Mouse (Mus musculus) intestine, embryonic 14.5 days (tissue): Measurements from ENCODE around the gene Kcnn3. TPM values are rescaled to one million over a fixed set of nuclear protein-coding genes. Genes with fewer than 3 reads are reported as not detected.

Experiments
- ATAC-seq: fragments of 200-750 bp; cut with Nextera tagmentation; replicated peaks from 2 replicates; pipeline ENCODE4 v1.8.0; 2017; ENCODE audit warnings: low read depth, moderate number of reproducible peaks, moderate TSS enrichment, moderate library complexity; ENCODE audit not compliant: low FRiP score, low TSS enrichment
- DNase-seq: peaks from one replicate; pipeline ENCODE4 v3.0.0-alpha.2; 2018; ENCODE audit warnings: low spot score
- H3K27ac ChIP-seq: fragments of 300-500 bp; sonication (generic); 2 replicates; pipeline ENCODE4 v1.5.1; 2014; ENCODE audit warnings: low read depth, mild to moderate bottlenecking, control low read depth
- H3K27me3 ChIP-seq: fragments of 300-500 bp; sonication (generic); replicated peaks from 2 replicates; pipeline ENCODE4 v1.6.1; 2014; ENCODE audit warnings: low read length, control low read depth; ENCODE audit not compliant: control insufficient read depth, insufficient read depth
- H3K36me3 ChIP-seq: fragments of 300-500 bp; sonication (generic); 2 replicates; pipeline ENCODE4 v1.6.1; 2014; ENCODE audit warnings: low read length, control low read depth; ENCODE audit not compliant: control insufficient read depth, insufficient read depth
- H3K4me1 ChIP-seq: fragments of 300-500 bp; sonication (generic); replicated peaks from 2 replicates; pipeline ENCODE4 v1.6.1; 2014; ENCODE audit warnings: low read length, control low read depth, mixed read lengths; ENCODE audit not compliant: control insufficient read depth, insufficient read depth
- H3K4me2 ChIP-seq: fragments of 300-500 bp; sonication (generic); 2 replicates; pipeline ENCODE4 v1.6.1; 2014; ENCODE audit warnings: low read length
- H3K4me3 ChIP-seq: fragments of 300-500 bp; sonication (generic); 2 replicates; pipeline ENCODE4 v1.5.1; 2014; ENCODE audit warnings: low read depth, low read length, control low read depth, mixed read lengths
- H3K9ac ChIP-seq: fragments of 300-500 bp; sonication (generic); 2 replicates; pipeline ENCODE4 v1.6.1; 2014; ENCODE audit warnings: mild to moderate bottlenecking, low read length
- H3K9me3 ChIP-seq: fragments of 300-500 bp; sonication (generic); 2 replicates; pipeline ENCODE4 v1.6.1; 2016; ENCODE audit warnings: low read length, control low read depth; ENCODE audit not compliant: control insufficient read depth
- WGBS: fragments of 180-500 bp; shearing (Covaris S2); extraction: QIAGEN DNeasy Blood & Tissue Kit; methylation state at CpG from one replicate; pipeline ENCODE4 v1.1.7; 2014; 5-methylcytosine and 5-hydroxymethylcytosine counted together
- polyA plus RNA-seq: library from polyadenylated mRNA; unstranded; fragments of >200 nt; fragmentation: Nextera tagmentation; extraction: Ambion mirVana; gene quantifications from 2 replicates; pipeline ENCODE4 v1.2.1, GENCODE M21; 2014

The Kcnn3 gene
- polyA plus RNA-seq, 1 experiment from 2014 or later: 5.6 TPM

GRCm38 (mm10) chr3:89508041-89508440 is 11.9 kb upstream of the Kcnn3 start:
- DNase-seq (no peak), ATAC-seq (no peak)
- 0 out of 2 replicates have a peak, but pooled peaks cover 3% of the 10 kb centered on the region for H3K27me3 ChIP-seq
- no peak overlapping the region for H3K27ac ChIP-seq
- H3K9ac ChIP-seq: no peak overlapping the region
- no peak overlapping the region for H3K4me3 ChIP-seq
- H3K4me2 ChIP-seq: no peak overlapping the region
- H3K4me1 ChIP-seq: no peaks in the 10 kb centered on the region
- no peaks in the 10 kb centered on the region for H3K9me3 ChIP-seq
- H3K36me3 ChIP-seq: no peaks in the 10 kb centered on the region
- 45% methylated on average over 9 of the region's 9 CpGs for WGBS

DNA sequence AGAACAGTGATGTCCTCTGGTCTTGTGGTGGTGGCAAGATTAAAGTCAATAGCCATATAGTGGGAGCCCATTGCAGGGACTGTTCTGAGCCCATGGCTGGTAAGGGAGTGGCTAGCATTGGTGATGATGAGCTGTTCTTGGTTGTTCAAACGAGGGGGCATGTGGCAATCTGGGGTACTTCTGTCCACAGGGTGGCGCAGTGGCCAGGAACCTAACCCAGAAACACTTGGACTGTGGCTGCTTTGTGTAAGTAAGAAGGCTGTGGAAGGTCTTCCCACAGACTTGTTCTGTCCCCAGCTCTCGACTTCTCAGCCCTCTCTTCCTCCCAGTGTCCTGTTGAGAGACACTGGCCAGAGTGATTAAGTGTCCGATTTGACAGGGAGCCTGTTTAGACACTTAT is 9.0 kb upstream of the Kcnn3 start:
- H3K9ac ChIP-seq: no peak overlapping the region
- H3K9me3 ChIP-seq: no peaks in the 10 kb centered on the region; the same call in 1 of the 2 replicates
- no peak overlapping the region for H3K4me3 ChIP-seq
- no peak overlapping the region for H3K27ac ChIP-seq
- DNase-seq (peak; percentile 73), ATAC-seq (no peak)
- H3K36me3 ChIP-seq: no peaks in the 10 kb centered on the region
- H3K27me3 ChIP-seq: 0 out of 2 replicates have a peak, but pooled peaks cover 3% of the 10 kb centered on the region
- 24% methylated on average over 4 of the region's 4 CpGs for WGBS
- peak overlapping the region; percentile 20; the same call in 1 of the 2 replicates for H3K4me2 ChIP-seq
- H3K4me1 ChIP-seq: no peaks in the 10 kb centered on the region

DNA sequence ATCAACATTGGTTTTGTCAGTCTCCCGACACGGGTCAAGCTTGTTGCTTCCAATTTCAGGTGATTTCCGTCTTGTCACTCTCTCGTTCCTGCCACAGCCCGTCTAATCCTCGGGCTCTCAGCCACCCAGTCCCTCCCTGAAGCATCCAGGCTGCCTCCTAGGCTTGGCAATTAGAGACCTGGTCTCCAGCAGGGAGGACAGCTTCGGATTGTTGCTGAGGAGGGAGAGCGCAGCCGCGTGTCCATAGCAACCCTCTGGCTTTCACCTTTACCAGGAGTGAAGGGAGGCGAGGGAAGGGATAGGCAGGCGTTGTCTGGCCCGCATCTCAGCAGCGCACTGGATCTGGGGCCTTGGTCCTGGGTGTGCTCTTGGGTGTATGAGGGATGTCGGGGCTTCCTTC is 8.6 kb upstream of the Kcnn3 start:
- peaks cover 3% of the 10 kb centered on the region for H3K9me3 ChIP-seq
- H3K9ac ChIP-seq: no peak overlapping the region
- H3K36me3 ChIP-seq: no peaks in the 10 kb centered on the region
- H3K4me2 ChIP-seq: peak overlapping the region; percentile 20; the same call in 1 of the 2 replicates
- ATAC-seq: no peak
- no peak overlapping the region for H3K27ac ChIP-seq
- DNase-seq: no peak
- no peaks in the 10 kb centered on the region for H3K4me1 ChIP-seq
- 31% methylated on average over 15 of the region's 15 CpGs for WGBS
- 0 out of 2 replicates have a peak, but pooled peaks cover 3% of the 10 kb centered on the region for H3K27me3 ChIP-seq
- H3K4me3 ChIP-seq: no peak overlapping the region

- Histone ChIP-seq H3K27me3 (0 out of 2 replicates have a peak, but pooled peaks cover 3% of the 10 kb centered on the region), H3K9ac (no peak overlapping the region), H3K4me1 (no peaks in the 10 kb centered on the region), H3K4me2 (no peak overlapping the region), H3K27ac (no peak overlapping the region), H3K36me3 (no peaks in the 10 kb centered on the region), H3K9me3 (peaks cover 10% of the 10 kb centered on the region), H3K4me3 (no peak overlapping the region)
- 93% methylated on average over 2 of the region's 2 CpGs for WGBS
- no peak for ATAC-seq
- DNase-seq: no peak
These were observed 7.7 kb upstream of the Kcnn3 start for GRCm38 (mm10) chr3:89512225-89512624.

GRCm38 (mm10) chr3:89515444-89515843 is 4.5 kb upstream of the Kcnn3 start:
- Histone ChIP-seq H3K27ac (no peak overlapping the region), H3K4me1 (peaks cover 3% of the 10 kb centered on the region), H3K36me3 (no peaks in the 10 kb centered on the region), H3K4me2 (no peak overlapping the region), H3K4me3 (no peak overlapping the region), H3K9me3 (peaks cover 10% of the 10 kb centered on the region), H3K9ac (no peak overlapping the region), H3K27me3 (0 out of 2 replicates have a peak, but pooled peaks cover 3% of the 10 kb centered on the region)
- 70% methylated on average over 11 of the region's 11 CpGs for WGBS
- ATAC-seq (no peak), DNase-seq (no peak)

- Histone ChIP-seq H3K9ac (no peak overlapping the region), H3K27me3 (0 out of 2 replicates have a peak, but pooled peaks cover 7% of the 10 kb centered on the region), H3K9me3 (peaks cover 10% of the 10 kb centered on the region), H3K36me3 (no peaks in the 10 kb centered on the region), H3K27ac (no peak overlapping the region), H3K4me2 (no peak overlapping the region), H3K4me3 (no peak overlapping the region), H3K4me1 (peaks cover 9% of the 10 kb centered on the region)
- ATAC-seq: no peak
- DNase-seq: no peak
- WGBS: 93% methylated on average over 5 of the region's 5 CpGs
These were observed 3.6 kb upstream of the Kcnn3 start for GRCm38 (mm10) chr3:89516321-89516720.

DNA sequence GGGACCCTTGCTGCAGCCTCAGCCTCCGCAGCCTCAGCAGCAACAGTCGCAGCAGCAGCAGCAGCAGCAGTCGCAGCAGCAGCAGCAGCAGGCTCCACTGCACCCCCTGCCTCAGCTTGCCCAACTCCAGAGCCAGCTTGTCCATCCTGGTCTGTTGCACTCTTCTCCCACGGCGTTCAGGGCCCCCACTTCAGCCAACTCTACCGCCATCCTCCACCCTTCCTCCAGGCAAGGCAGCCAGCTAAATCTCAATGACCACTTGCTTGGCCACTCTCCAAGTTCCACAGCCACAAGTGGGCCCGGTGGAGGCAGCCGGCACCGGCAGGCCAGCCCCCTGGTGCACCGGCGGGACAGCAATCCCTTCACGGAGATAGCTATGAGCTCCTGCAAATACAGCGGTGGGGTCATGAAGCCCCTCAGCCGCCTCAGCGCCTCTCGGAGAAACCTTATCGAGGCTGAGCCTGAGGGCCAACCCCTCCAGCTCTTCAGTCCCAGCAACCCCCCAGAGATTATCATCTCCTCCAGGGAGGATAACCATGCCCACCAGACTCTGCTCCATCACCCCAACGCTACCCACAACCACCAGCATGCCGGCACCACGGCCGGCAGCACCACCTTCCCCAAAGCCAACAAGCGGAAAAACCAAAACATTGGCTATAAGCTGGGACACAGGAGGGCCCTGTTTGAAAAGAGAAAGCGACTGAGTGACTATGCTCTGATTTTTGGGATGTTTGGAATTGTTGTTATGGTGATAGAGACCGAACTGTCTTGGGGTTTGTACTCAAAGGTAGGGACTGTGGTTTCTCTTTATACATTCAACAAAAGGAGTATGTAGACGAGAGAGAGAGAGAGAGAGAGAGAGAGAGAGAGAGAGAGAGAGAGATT is 896 bp downstream of the Kcnn3 start:
- DNase-seq (no peak), ATAC-seq (no peak; the same call in 1 of the 2 replicates)

DNA sequence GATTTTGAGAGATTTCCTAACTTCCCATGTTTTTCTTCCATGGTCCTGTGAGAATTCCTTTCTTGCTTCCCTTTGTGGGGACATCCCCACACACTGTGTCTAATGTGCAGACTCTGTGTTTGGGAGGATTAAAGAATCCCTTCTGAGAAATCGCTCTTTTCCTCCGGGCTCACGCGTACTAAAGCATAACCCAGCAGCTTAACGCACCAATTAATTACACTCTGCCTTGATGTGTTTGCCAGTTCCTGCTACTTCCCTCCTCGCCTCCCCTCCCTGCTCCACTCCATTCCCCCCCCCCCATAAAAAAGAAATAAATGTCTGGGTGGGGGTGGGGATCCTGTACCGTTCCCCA is 1.5 kb downstream of the Kcnn3 start:
- DNase-seq (no peak), ATAC-seq (no peak)
- Histone ChIP-seq H3K36me3 (no peaks in the 10 kb centered on the region), H3K9ac (peak overlapping the region; percentile 34), H3K9me3 (peaks cover 6% of the 10 kb centered on the region), H3K4me1 (peaks cover 35% of the 10 kb centered on the region), H3K4me3 (peak overlapping the region; percentile 48), H3K27me3 (peaks cover 11% of the 10 kb centered on the region; the same call in 1 of the 2 replicates), H3K4me2 (peak overlapping the region; percentile 84), H3K27ac (no peak overlapping the region)
- WGBS: 5% methylated on average over 7 of the region's 7 CpGs

More for the DNA sequence above, 896 bp downstream of the Kcnn3 start:
- Histone ChIP-seq H3K4me1 (peaks cover 30% of the 10 kb centered on the region), H3K9ac (peak overlapping the region; percentile 38), H3K27ac (no peak overlapping the region; the same call in 1 of the 2 replicates), H3K36me3 (no peaks in the 10 kb centered on the region), H3K9me3 (peaks cover 10% of the 10 kb centered on the region), H3K4me2 (peak overlapping the region; percentile 84), H3K27me3 (peaks cover 11% of the 10 kb centered on the region; the same call in 1 of the 2 replicates), H3K4me3 (peak overlapping the region; percentile 48)
- WGBS: 5% methylated on average over 25 of the region's 25 CpGs
